Mouse (Mus musculus) kidney, postnatal 36 days (tissue): Measurements from ENCODE around the gene Mpzl3.

Experiments
- DNase-seq, 2 experiments: peaks; one replicate each; pipeline ENCODE4 v3.0.0; 2021 to 2022; ENCODE audit warnings: mixed read lengths in 2 of 2

Gene Mpzl3

GRCm38 (mm10) chr9:45103211-45103979 is 48.4 kb downstream of the Mpzl3 start:
- DNase-seq = no peak

- peak; percentile 62 to 74 for DNase-seq
These were observed 50.8 kb downstream of the Mpzl3 start for GRCm38 (mm10) chr9:45105596-45106374.

- peak; percentile 28 to 54 for DNase-seq
These were observed 60.7 kb downstream of the Mpzl3 start for GRCm38 (mm10) chr9:45115706-45116105.

- no peak for DNase-seq
These were observed 61.8 kb downstream of the Mpzl3 start for GRCm38 (mm10) chr9:45116819-45117218.

GRCm38 (mm10) chr9:45117741-45118431 is 62.9 kb downstream of the Mpzl3 start, which contains the start of gene Scn2b:
Gene Scn2b, plus strand, starts transcription at chr9:45117782.
- peak in 1 of 2 experiments; percentile 22 for DNase-seq

- DNase-seq = no peak
These were observed 63.6 kb downstream of the Mpzl3 start for GRCm38 (mm10) chr9:45118552-45118951.

- no peak for DNase-seq
These were observed 64.4 kb downstream of the Mpzl3 start for GRCm38 (mm10) chr9:45119316-45119953.

GRCm38 (mm10) chr9:45119954-45120530 is 65.1 kb downstream of the Mpzl3 start:
- DNase-seq = no peak

- DNase-seq = no peak
These were observed 65.6 kb downstream of the Mpzl3 start for GRCm38 (mm10) chr9:45120567-45120966.

- no peak for DNase-seq
These were observed 66.0 kb downstream of the Mpzl3 start for GRCm38 (mm10) chr9:45121001-45121400.

GRCm38 (mm10) chr9:45121769-45122168 is 66.8 kb downstream of the Mpzl3 start:
- DNase-seq = peak; percentile 76 to 87

- DNase-seq = peak in 1 of 2 experiments; percentile 61
These were observed 67.3 kb downstream of the Mpzl3 start for GRCm38 (mm10) chr9:45122209-45122761.

- no peak for DNase-seq
These were observed 70.2 kb downstream of the Mpzl3 start for GRCm38 (mm10) chr9:45125211-45125610.

GRCm38 (mm10) chr9:45126941-45127340 is 72.0 kb downstream of the Mpzl3 start:
- DNase-seq = no peak
